Mouse (Mus musculus) liver, embryonic 16.5 days (tissue): ENCODE results near the gene Ank3. TPM values are rescaled to one million over a fixed set of nuclear protein-coding genes. Genes with fewer than 3 reads are reported as not detected.

Source experiments
- ATAC-seq: fragments of 200-750 bp; cut with Nextera tagmentation; 2 replicates; pipeline ENCODE4 v1.8.0; 2017; ENCODE audit warnings: low read depth, mild to moderate bottlenecking, moderate number of reproducible peaks, moderate library complexity
- H3K27ac ChIP-seq: fragments of 300-500 bp; sonication (generic); 2 replicates; pipeline ENCODE4 v1.5.1; 2014; ENCODE audit warnings: mild to moderate bottlenecking, low read length
- H3K27me3 ChIP-seq: fragments of 300-500 bp; sonication (generic); 2 replicates; pipeline ENCODE4 v1.6.1; 2014; ENCODE audit warnings: low read depth, low read length, mixed read lengths; ENCODE audit not compliant: control insufficient read depth, insufficient read depth
- H3K36me3 ChIP-seq: fragments of 300-500 bp; sonication (generic); 2 replicates; pipeline ENCODE4 v1.6.1; 2014; ENCODE audit warnings: mild to moderate bottlenecking; ENCODE audit not compliant: control insufficient read depth, insufficient read depth
- H3K4me1 ChIP-seq: fragments of 300-500 bp; sonication (generic); 2 replicates; pipeline ENCODE4 v1.6.1; 2014; ENCODE audit warnings: low read depth, low read length, mixed read lengths; ENCODE audit not compliant: control insufficient read depth
- H3K4me2 ChIP-seq: fragments of 300-500 bp; sonication (generic); 2 replicates; pipeline ENCODE4 v1.6.1; 2014; ENCODE audit warnings: low read depth, low read length, mixed read lengths
- H3K4me3 ChIP-seq: fragments of 300-500 bp; sonication (generic); 2 replicates; pipeline ENCODE4 v1.5.1; 2014; ENCODE audit warnings: low read depth, mild to moderate bottlenecking, low read length
- H3K9ac ChIP-seq: fragments of 300-500 bp; sonication (generic); 2 replicates; pipeline ENCODE4 v1.6.1; 2014; ENCODE audit warnings: low read depth, low read length
- H3K9me3 ChIP-seq: fragments of 300-500 bp; sonication (generic); replicated peaks from 2 replicates; pipeline ENCODE4 v1.6.1; 2016; ENCODE audit warnings: low read length; ENCODE audit not compliant: control insufficient read depth
- WGBS: fragments of 180-500 bp; shearing (Covaris S2); extraction: QIAGEN DNeasy Blood & Tissue Kit; methylation state at CpG from one replicate; pipeline ENCODE4 v1.1.7; 2014; ENCODE audit not compliant: insufficient replicate concordance; 5-methylcytosine and 5-hydroxymethylcytosine counted together
- polyA plus RNA-seq: library from polyadenylated mRNA; unstranded; fragments of >200 nt; fragmentation: Nextera tagmentation; extraction: Ambion mirVana; gene quantifications from 2 replicates; pipeline ENCODE4 v1.2.1, GENCODE M21; 2015

The Ank3 gene
- polyA plus RNA-seq, 1 experiment from 2014 or later = 14.0 TPM

GRCm38 (mm10) chr10:69532169-69532730 is 133.7 kb downstream of the Ank3 start:
- Histone ChIP-seq H3K9me3 (no peaks in the 10 kb centered on the region; the same call in 1 of the 2 replicates), H3K36me3 (no peaks in the 10 kb centered on the region), H3K27me3 (no peaks in the 10 kb centered on the region), H3K4me3 (no peak overlapping the region), H3K4me2 (no peak overlapping the region), H3K9ac (no peak overlapping the region), H3K4me1 (no peaks in the 10 kb centered on the region), H3K27ac (no peak overlapping the region)
- no peak for ATAC-seq
- WGBS = 69% methylated on average over 10 of the region's 10 CpGs

- Histone ChIP-seq H3K27me3 (no peaks in the 10 kb centered on the region), H3K36me3 (no peaks in the 10 kb centered on the region), H3K9ac (no peak overlapping the region), H3K4me3 (peak overlapping the region; percentile 46), H3K9me3 (no peaks in the 10 kb centered on the region; the same call in 1 of the 2 replicates), H3K4me2 (peak overlapping the region; percentile 36), H3K4me1 (no peaks in the 10 kb centered on the region), H3K27ac (no peak overlapping the region)
- ATAC-seq = peak; percentile 59; the same call in 1 of the 2 replicates
- WGBS = 10% methylated on average over 22 of the region's 22 CpGs
These were observed 135.2 kb downstream of the Ank3 start for GRCm38 (mm10) chr10:69533505-69534388.

- Histone ChIP-seq H3K36me3 (no peaks in the 10 kb centered on the region), H3K4me2 (peak overlapping the region; percentile 36), H3K9ac (no peak overlapping the region), H3K27ac (no peak overlapping the region), H3K4me3 (peak overlapping the region; percentile 15; the same call in 1 of the 2 replicates), H3K27me3 (no peaks in the 10 kb centered on the region), H3K9me3 (no peaks in the 10 kb centered on the region; the same call in 1 of the 2 replicates), H3K4me1 (no peaks in the 10 kb centered on the region)
- no peak for ATAC-seq
- WGBS = 63% methylated on average over 9 of the region's 9 CpGs
These were observed 136.1 kb downstream of the Ank3 start for GRCm38 (mm10) chr10:69534716-69535115.

- H3K36me3 ChIP-seq = no peaks in the 10 kb centered on the region
- H3K4me2 ChIP-seq = no peak overlapping the region
- no peaks in the 10 kb centered on the region for H3K4me1 ChIP-seq
- ATAC-seq = no peak
- H3K9ac ChIP-seq = no peak overlapping the region
- H3K4me3 ChIP-seq = no peak overlapping the region
- WGBS = 57% methylated on average over 15 of the region's 15 CpGs
- no peak overlapping the region for H3K27ac ChIP-seq
- no peaks in the 10 kb centered on the region; the same call in 1 of the 2 replicates for H3K9me3 ChIP-seq
- no peaks in the 10 kb centered on the region for H3K27me3 ChIP-seq
These were observed 136.8 kb downstream of the Ank3 start for GRCm38 (mm10) chr10:69535123-69535930.

GRCm38 (mm10) chr10:69535931-69536200 is 137.3 kb downstream of the Ank3 start:
- Histone ChIP-seq H3K4me3 (no peak overlapping the region), H3K9me3 (no peaks in the 10 kb centered on the region; the same call in 1 of the 2 replicates), H3K4me1 (no peaks in the 10 kb centered on the region), H3K27ac (no peak overlapping the region), H3K9ac (no peak overlapping the region), H3K27me3 (no peaks in the 10 kb centered on the region), H3K4me2 (no peak overlapping the region), H3K36me3 (no peaks in the 10 kb centered on the region)
- ATAC-seq = no peak
- 49% methylated on average over 4 of the region's 4 CpGs for WGBS

GRCm38 (mm10) chr10:69536372-69537075 is 138.0 kb downstream of the Ank3 start:
- Histone ChIP-seq H3K36me3 (no peaks in the 10 kb centered on the region), H3K27ac (no peak overlapping the region), H3K27me3 (no peaks in the 10 kb centered on the region), H3K4me2 (no peak overlapping the region), H3K4me1 (no peaks in the 10 kb centered on the region), H3K9me3 (no peaks in the 10 kb centered on the region; the same call in 1 of the 2 replicates), H3K9ac (no peak overlapping the region), H3K4me3 (no peak overlapping the region)
- 57% methylated on average over 9 of the region's 9 CpGs for WGBS
- ATAC-seq = no peak

GRCm38 (mm10) chr10:69538236-69538635 is 139.7 kb downstream of the Ank3 start:
- no peaks in the 10 kb centered on the region for H3K36me3 ChIP-seq
- ATAC-seq = no peak
- no peak overlapping the region for H3K9ac ChIP-seq
- no peaks in the 10 kb centered on the region for H3K27me3 ChIP-seq
- no peak overlapping the region for H3K4me2 ChIP-seq
- H3K9me3 ChIP-seq = no peaks in the 10 kb centered on the region; the same call in 1 of the 2 replicates
- no peaks in the 10 kb centered on the region for H3K4me1 ChIP-seq
- no peak overlapping the region for H3K27ac ChIP-seq
- 69% methylated on average over 2 of the region's 2 CpGs for WGBS
- H3K4me3 ChIP-seq = no peak overlapping the region

GRCm38 (mm10) chr10:69542439-69542838 is 143.9 kb downstream of the Ank3 start:
- H3K4me1 ChIP-seq = no peaks in the 10 kb centered on the region
- no peaks in the 10 kb centered on the region for H3K9me3 ChIP-seq
- H3K4me2 ChIP-seq = no peak overlapping the region
- ATAC-seq = no peak
- no peaks in the 10 kb centered on the region for H3K36me3 ChIP-seq
- H3K4me3 ChIP-seq = no peak overlapping the region
- no peaks in the 10 kb centered on the region for H3K27me3 ChIP-seq
- WGBS = 60% methylated on average over 3 of the region's 3 CpGs
- no peak overlapping the region for H3K9ac ChIP-seq
- no peak overlapping the region for H3K27ac ChIP-seq
